Mouse (Mus musculus): ENCODE data around the gene Synm. TPM values are rescaled to one million over a fixed set of nuclear protein-coding genes. Genes with fewer than 3 reads are reported as not detected.

Gene Synm
- polyA plus RNA-seq, 1 experiment: 1.3 TPM

GRCm38 (mm10) chr7:67791256-67791655, 31.7 kb upstream of the Synm start:
- Histone ChIP-seq H3K4me3 (replicated peaks; ENCODE audit: control insufficient read depth, low read depth, low read length) (no peak overlapping the region), H3K27ac (ENCODE audit: control insufficient read depth, insufficient read depth, low read depth, low read length, poor library complexity) (no peak overlapping the region), H3K4me1 (ENCODE audit: control insufficient read depth, insufficient read depth, low read length) (no peaks in the 10 kb centered on the region)
- no peak for TF ChIP-seq POLR2A (IDR thresholded peaks at IDR 0.05; ENCODE audit: borderline replicate concordance, control insufficient read depth, low read depth, low read length)
- no peak for TF ChIP-seq CTCF (IDR thresholded peaks at IDR 0.05; ENCODE audit: control insufficient read depth, insufficient read depth, low read length)
- 73% methylated on average over 7 of the region's 7 CpGs for WGBS

GRCm38 (mm10) chr7:67788713-67789112, 29.2 kb upstream of the Synm start:
- Histone ChIP-seq H3K27ac (ENCODE audit: control insufficient read depth, insufficient read depth, low read depth, low read length, poor library complexity) (no peak overlapping the region), H3K4me1 (ENCODE audit: control insufficient read depth, insufficient read depth, low read length) (no peaks in the 10 kb centered on the region), H3K4me3 (replicated peaks; ENCODE audit: control insufficient read depth, low read depth, low read length) (no peak overlapping the region)
- TF ChIP-seq POLR2A (IDR thresholded peaks at IDR 0.05; ENCODE audit: borderline replicate concordance, control insufficient read depth, low read depth, low read length) (no peak), CTCF (IDR thresholded peaks at IDR 0.05; ENCODE audit: control insufficient read depth, insufficient read depth, low read length) (peak; percentile 50)
- WGBS: 17% methylated on average over 10 of the region's 10 CpGs

- H3K4me3 ChIP-seq (replicated peaks; ENCODE audit: control insufficient read depth, low read depth, low read length): no peak overlapping the region
- no peak overlapping the region for H3K27ac ChIP-seq (ENCODE audit: control insufficient read depth, insufficient read depth, low read depth, low read length, poor library complexity)
- H3K4me1 ChIP-seq (ENCODE audit: control insufficient read depth, insufficient read depth, low read length): no peaks in the 10 kb centered on the region
- WGBS: 62% methylated on average over 2 of the region's 2 CpGs
- TF ChIP-seq POLR2A (IDR thresholded peaks at IDR 0.05; ENCODE audit: borderline replicate concordance, control insufficient read depth, low read depth, low read length): no peak
- TF ChIP-seq CTCF (IDR thresholded peaks at IDR 0.05; ENCODE audit: control insufficient read depth, insufficient read depth, low read length): no peak
Observed at GRCm38 (mm10) chr7:67787861-67788260, 28.3 kb upstream of the Synm start.

- no peak overlapping the region for H3K4me3 ChIP-seq (replicated peaks; ENCODE audit: control insufficient read depth, low read depth, low read length)
- H3K27ac ChIP-seq (ENCODE audit: control insufficient read depth, insufficient read depth, low read depth, low read length, poor library complexity): no peak overlapping the region
- TF ChIP-seq CTCF (IDR thresholded peaks at IDR 0.05; ENCODE audit: control insufficient read depth, insufficient read depth, low read length) (no peak), POLR2A (IDR thresholded peaks at IDR 0.05; ENCODE audit: borderline replicate concordance, control insufficient read depth, low read depth, low read length) (no peak)
- H3K4me1 ChIP-seq (ENCODE audit: control insufficient read depth, insufficient read depth, low read length): no peaks in the 10 kb centered on the region
- 81% methylated on average over 12 of the region's 12 CpGs for WGBS
Observed at GRCm38 (mm10) chr7:67776636-67777305, 17.2 kb upstream of the Synm start.

GRCm38 (mm10) chr7:67775623-67776022, 16.1 kb upstream of the Synm start:
- H3K4me1 ChIP-seq (ENCODE audit: control insufficient read depth, insufficient read depth, low read length): no peaks in the 10 kb centered on the region
- TF ChIP-seq CTCF (IDR thresholded peaks at IDR 0.05; ENCODE audit: control insufficient read depth, insufficient read depth, low read length) (no peak), POLR2A (IDR thresholded peaks at IDR 0.05; ENCODE audit: borderline replicate concordance, control insufficient read depth, low read depth, low read length) (no peak)
- no peak overlapping the region for H3K27ac ChIP-seq (ENCODE audit: control insufficient read depth, insufficient read depth, low read depth, low read length, poor library complexity)
- H3K4me3 ChIP-seq (replicated peaks; ENCODE audit: control insufficient read depth, low read depth, low read length): no peak overlapping the region
- WGBS: 41% methylated on average over 3 of the region's 3 CpGs

GRCm38 (mm10) chr7:67772231-67772630, 12.7 kb upstream of the Synm start:
- TF ChIP-seq CTCF (IDR thresholded peaks at IDR 0.05; ENCODE audit: control insufficient read depth, insufficient read depth, low read length) (no peak), POLR2A (IDR thresholded peaks at IDR 0.05; ENCODE audit: borderline replicate concordance, control insufficient read depth, low read depth, low read length) (no peak)
- whole genome bisulfite sequencing: 60% methylated on average over 9 of the region's 9 CpGs
- H3K4me3 ChIP-seq (replicated peaks; ENCODE audit: control insufficient read depth, low read depth, low read length): no peak overlapping the region
- no peaks in the 10 kb centered on the region for H3K4me1 ChIP-seq (ENCODE audit: control insufficient read depth, insufficient read depth, low read length)
- H3K27ac ChIP-seq (ENCODE audit: control insufficient read depth, insufficient read depth, low read depth, low read length, poor library complexity): no peak overlapping the region

GRCm38 (mm10) chr7:67769487-67769886, 9.9 kb upstream of the Synm start:
- Histone ChIP-seq H3K4me1 (ENCODE audit: control insufficient read depth, insufficient read depth, low read length) (no peaks in the 10 kb centered on the region), H3K27ac (ENCODE audit: control insufficient read depth, insufficient read depth, low read depth, low read length, poor library complexity) (no peak overlapping the region), H3K4me3 (replicated peaks; ENCODE audit: control insufficient read depth, low read depth, low read length) (no peak overlapping the region)
- WGBS: 79% methylated on average over 5 of the region's 5 CpGs
- TF ChIP-seq POLR2A (IDR thresholded peaks at IDR 0.05; ENCODE audit: borderline replicate concordance, control insufficient read depth, low read depth, low read length) (no peak), CTCF (IDR thresholded peaks at IDR 0.05; ENCODE audit: control insufficient read depth, insufficient read depth, low read length) (no peak)

GRCm38 (mm10) chr7:67768125-67768524, 8.6 kb upstream of the Synm start:
- no peaks in the 10 kb centered on the region for H3K4me1 ChIP-seq (ENCODE audit: control insufficient read depth, insufficient read depth, low read length)
- H3K4me3 ChIP-seq (replicated peaks; ENCODE audit: control insufficient read depth, low read depth, low read length): no peak overlapping the region
- H3K27ac ChIP-seq (ENCODE audit: control insufficient read depth, insufficient read depth, low read depth, low read length, poor library complexity): no peak overlapping the region
- TF ChIP-seq POLR2A (IDR thresholded peaks at IDR 0.05; ENCODE audit: borderline replicate concordance, control insufficient read depth, low read depth, low read length) (no peak), CTCF (IDR thresholded peaks at IDR 0.05; ENCODE audit: control insufficient read depth, insufficient read depth, low read length) (no peak)
- 79% methylated on average over 3 of the region's 3 CpGs for WGBS

- 48% methylated on average over 3 of the region's 3 CpGs for WGBS
- no peak overlapping the region for H3K27ac ChIP-seq (ENCODE audit: control insufficient read depth, insufficient read depth, low read depth, low read length, poor library complexity)
- no peak for TF ChIP-seq POLR2A (IDR thresholded peaks at IDR 0.05; ENCODE audit: borderline replicate concordance, control insufficient read depth, low read depth, low read length)
- TF ChIP-seq CTCF (IDR thresholded peaks at IDR 0.05; ENCODE audit: control insufficient read depth, insufficient read depth, low read length): no peak
- H3K4me3 ChIP-seq (replicated peaks; ENCODE audit: control insufficient read depth, low read depth, low read length): no peak overlapping the region
- H3K4me1 ChIP-seq (ENCODE audit: control insufficient read depth, insufficient read depth, low read length): no peaks in the 10 kb centered on the region
Observed at GRCm38 (mm10) chr7:67763625-67764024, 4.1 kb upstream of the Synm start.
